Mouse (Mus musculus): ENCODE measurements at regions not wholly inside any gene's neighbourhood (a gene's known extent, or its start where the extent isn't known, plus 50 kb on each side); places are given as distances from the start of the nearest gene placed in this dataset.

GRCm38 (mm10) chr4:87671101-87671500 is 362.1 kb downstream of the Mllt3 start:
- DNase-seq (ENCODE audit: extremely low read depth): no peak
- in situ Hi-C loops (cut with MboI; ENCODE audit: low pct_ligation_motif_present, low pct_unique_long_range_greater_than_20kb, low sequenced_read_pairs): no loop called here

GRCm38 (mm10) chr4:87670167-87670566 is 363.0 kb downstream of the Mllt3 start:
- no peak overlapping the region for H3K4me2 ChIP-seq (ENCODE audit: insufficient read depth, low read depth, poor library complexity, severe bottlenecking)
- no peaks in the 10 kb centered on the region for H3K9me3 ChIP-seq (replicated peaks; ENCODE audit: low read length)
- no peaks in the 10 kb centered on the region for H3K27me3 ChIP-seq (replicated peaks)
- H3K9ac ChIP-seq (ENCODE audit: insufficient read depth, low read depth): no peak overlapping the region
- dilution Hi-C loops (cut with MboI; ENCODE audit: extremely low pct_ligation_motif_present, extremely low pct_unique_long_range_greater_than_20kb, low sequenced_read_pairs) (no loop called here), in situ Hi-C loops (cut with MboI; ENCODE audit: low pct_ligation_motif_present, low pct_unique_long_range_greater_than_20kb, low sequenced_read_pairs) (no loop called here)
- DNase-seq (ENCODE audit: extremely low read depth): no peak
- TF ChIP-seq MAFK (IDR thresholded peaks at IDR 0.05; ENCODE audit: insufficient replicate concordance, low read length): no peak
- no peak for TF ChIP-seq CTCF (conservative IDR thresholded peaks at IDR 0.05 in 1 of 2, IDR thresholded peaks at IDR 0.05 in 1 of 2; ENCODE audit: low read depth in 2 of 2, low read length in 2 of 2)
- no peak for TF ChIP-seq MEF2A (IDR thresholded peaks at IDR 0.05; ENCODE audit: borderline replicate concordance, low read depth, low read length)
- no peak for TF ChIP-seq TCF12 (IDR thresholded peaks at IDR 0.05; ENCODE audit: low read depth, low read length)
- no peak for TF ChIP-seq MAX (IDR thresholded peaks at IDR 0.05; ENCODE audit: low read length)
- no peak for TF ChIP-seq ZC3H11A (IDR thresholded peaks at IDR 0.05; ENCODE audit: low read depth, low read length)
- no peak for TF ChIP-seq E2F4 (IDR thresholded peaks at IDR 0.05; ENCODE audit: insufficient replicate concordance, low read depth, low read length)
- no peak for TF ChIP-seq UBTF (IDR thresholded peaks at IDR 0.05; ENCODE audit: low read depth, low read length)
- no peak for TF ChIP-seq PAX5 (IDR thresholded peaks at IDR 0.05; ENCODE audit: low read length)
- no peak for TF ChIP-seq ELF1 (IDR thresholded peaks at IDR 0.05; ENCODE audit: low read depth, low read length)
- no peak for TF ChIP-seq GABPA (IDR thresholded peaks at IDR 0.05; ENCODE audit: insufficient replicate concordance, low read depth, low read length)
- no peaks in the 10 kb centered on the region for H3K79me2 ChIP-seq (replicated peaks; ENCODE audit: control insufficient read depth, extremely low read depth, insufficient read depth, poor library complexity, severe bottlenecking)
- no peak overlapping the region for H3K27ac ChIP-seq (ENCODE audit: insufficient read depth, low read depth)
- no peak overlapping the region for H3K4me3 ChIP-seq (replicated peaks in 1 of 3; ENCODE audit: low read depth in 2 of 3, low read length in 2 of 3, poor library complexity in 1 of 3)
- H3K4me1 ChIP-seq (ENCODE audit: control insufficient read depth in 1 of 2, insufficient read depth in 2 of 2): peaks cover 0 to 11% of the 10 kb centered on the region in 2 experiments; a peak in 2 of 4 replicates
- no peaks in the 10 kb centered on the region for H3K36me3 ChIP-seq (replicated peaks in 1 of 2; ENCODE audit: control insufficient read depth in 1 of 2, insufficient read depth in 1 of 2, low read length in 1 of 2)

More at GRCm38 (mm10) chr4:87671101-87671500, 362.1 kb downstream of the Mllt3 start:
- no peak overlapping the region for H3K4me3 ChIP-seq (replicated peaks in 1 of 3; ENCODE audit: low read depth in 2 of 3, low read length in 2 of 3, poor library complexity in 1 of 3)
- no peaks in the 10 kb centered on the region for H3K27me3 ChIP-seq (replicated peaks)
- no peak overlapping the region for H3K4me2 ChIP-seq (ENCODE audit: insufficient read depth, low read depth, poor library complexity, severe bottlenecking)
- no peaks in the 10 kb centered on the region for H3K36me3 ChIP-seq (replicated peaks in 1 of 2; ENCODE audit: control insufficient read depth in 1 of 2, insufficient read depth in 1 of 2, low read length in 1 of 2)
- H3K4me1 ChIP-seq (ENCODE audit: control insufficient read depth in 1 of 2, insufficient read depth in 2 of 2): peaks cover 0 to 11% of the 10 kb centered on the region in 2 experiments; a peak in 2 of 4 replicates
- dilution Hi-C loops (cut with MboI; ENCODE audit: extremely low pct_ligation_motif_present, extremely low pct_unique_long_range_greater_than_20kb, low sequenced_read_pairs): no loop called here
- H3K27ac ChIP-seq (ENCODE audit: insufficient read depth, low read depth): no peak overlapping the region
- H3K9me3 ChIP-seq (replicated peaks; ENCODE audit: low read length): no peaks in the 10 kb centered on the region
- H3K79me2 ChIP-seq (replicated peaks; ENCODE audit: control insufficient read depth, extremely low read depth, insufficient read depth, poor library complexity, severe bottlenecking): no peaks in the 10 kb centered on the region
- no peak for TF ChIP-seq EP300 (IDR thresholded peaks at IDR 0.05; ENCODE audit: low read length)
- no peak overlapping the region for H3K9ac ChIP-seq (ENCODE audit: insufficient read depth, low read depth)

GRCm38 (mm10) chr4:87669480-87669879 is 363.7 kb downstream of the Mllt3 start:
- no peak overlapping the region for H3K4me2 ChIP-seq (ENCODE audit: insufficient read depth, low read depth, poor library complexity, severe bottlenecking)
- peaks cover 0 to 11% of the 10 kb centered on the region in 2 experiments; a peak in 2 of 4 replicates for H3K4me1 ChIP-seq (ENCODE audit: control insufficient read depth in 1 of 2, insufficient read depth in 2 of 2)
- H3K27me3 ChIP-seq (replicated peaks): no peaks in the 10 kb centered on the region
- TF ChIP-seq RAD21 (IDR thresholded peaks at IDR 0.05; ENCODE audit: low read depth, low read length): no peak
- no peak for TF ChIP-seq USF1 (IDR thresholded peaks at IDR 0.05; ENCODE audit: low read depth, low read length)
- no peak for TF ChIP-seq JUN (IDR thresholded peaks at IDR 0.05; ENCODE audit: insufficient read depth, low read depth, low read length)
- TF ChIP-seq CTCF (conservative IDR thresholded peaks at IDR 0.05 in 1 of 2, IDR thresholded peaks at IDR 0.05 in 1 of 2; ENCODE audit: low read depth in 2 of 2, low read length in 2 of 2): no peak
- no peak for TF ChIP-seq SMC3 (IDR thresholded peaks at IDR 0.05; ENCODE audit: low read depth, low read length)
- TF ChIP-seq POLR2AphosphoS2 (IDR thresholded peaks at IDR 0.05; ENCODE audit: low read depth, low read length): no peak
- no peak for TF ChIP-seq HCFC1 (IDR thresholded peaks at IDR 0.05; ENCODE audit: low read depth, low read length)
- no peak for TF ChIP-seq ZKSCAN1 (IDR thresholded peaks at IDR 0.05; ENCODE audit: borderline replicate concordance, low read depth, low read length)
- no peak for TF ChIP-seq TBP (conservative IDR thresholded peaks at IDR 0.05; ENCODE audit: low read depth, low read length)
- TF ChIP-seq CHD1 (IDR thresholded peaks at IDR 0.05; ENCODE audit: low read depth, low read length): no peak
- no peak for TF ChIP-seq MYC (IDR thresholded peaks at IDR 0.05; ENCODE audit: low read depth, low read length)
- H3K36me3 ChIP-seq (replicated peaks in 1 of 2; ENCODE audit: control insufficient read depth in 1 of 2, insufficient read depth in 1 of 2, low read length in 1 of 2): no peaks in the 10 kb centered on the region
- H3K9me3 ChIP-seq (replicated peaks; ENCODE audit: low read length): no peaks in the 10 kb centered on the region
- peak; percentile 18 for DNase-seq (ENCODE audit: extremely low read depth)
- dilution Hi-C loops (cut with MboI; ENCODE audit: extremely low pct_ligation_motif_present, extremely low pct_unique_long_range_greater_than_20kb, low sequenced_read_pairs) (no loop called here), in situ Hi-C loops (cut with MboI; ENCODE audit: low pct_ligation_motif_present, low pct_unique_long_range_greater_than_20kb, low sequenced_read_pairs) (no loop called here)
- H3K4me3 ChIP-seq (replicated peaks in 1 of 3; ENCODE audit: low read depth in 2 of 3, low read length in 2 of 3, poor library complexity in 1 of 3): no peak overlapping the region
- H3K79me2 ChIP-seq (replicated peaks; ENCODE audit: control insufficient read depth, extremely low read depth, insufficient read depth, poor library complexity, severe bottlenecking): no peaks in the 10 kb centered on the region
- no peak overlapping the region for H3K9ac ChIP-seq (ENCODE audit: insufficient read depth, low read depth)
- H3K27ac ChIP-seq (ENCODE audit: insufficient read depth, low read depth): no peak overlapping the region
